Mouse (Mus musculus) c-Kit-positive CD71-positive TER-119-negative erythroid progenitor cells, embryonic 14.5 days (primary cell): ENCODE data around the gene Rnf144b.

Experiments
- DNase-seq: peaks from one replicate; pipeline ENCODE4 v3.0.0-alpha.2; 2013; ENCODE audit warnings: low read depth

Rnf144b gene

GRCm38 (mm10) chr13:47122537-47123430 lies at the start of gene Rnf144b:
TSS of gene Rnf144b (plus strand) at chr13:47122656.
- no peak for DNase-seq

- DNase-seq = no peak
Observed at GRCm38 (mm10) chr13:47076156-47076555, 46.3 kb upstream of the Rnf144b start.

GRCm38 (mm10) chr13:47077367-47077766 lies 45.1 kb upstream of the Rnf144b start:
- no peak for DNase-seq

- DNase-seq = no peak
Observed at GRCm38 (mm10) chr13:47078799-47079198, 43.7 kb upstream of the Rnf144b start.

GRCm38 (mm10) chr13:47080905-47081505 lies 41.5 kb upstream of the Rnf144b start:
- no peak for DNase-seq

GRCm38 (mm10) chr13:47088433-47088832 lies 34.0 kb upstream of the Rnf144b start:
- DNase-seq = no peak

GRCm38 (mm10) chr13:47089271-47089670 lies 33.2 kb upstream of the Rnf144b start:
- DNase-seq = no peak

- DNase-seq = no peak
Observed at GRCm38 (mm10) chr13:47093791-47094190, 28.7 kb upstream of the Rnf144b start.

GRCm38 (mm10) chr13:47096591-47096990 lies 25.9 kb upstream of the Rnf144b start:
- no peak for DNase-seq

- DNase-seq = no peak
Observed at GRCm38 (mm10) chr13:47099265-47099664, 23.2 kb upstream of the Rnf144b start.

GRCm38 (mm10) chr13:47100587-47100986 lies 21.9 kb upstream of the Rnf144b start:
- no peak for DNase-seq

GRCm38 (mm10) chr13:47104146-47104545 lies 18.3 kb upstream of the Rnf144b start:
- DNase-seq = no peak

- DNase-seq = no peak
Observed at GRCm38 (mm10) chr13:47104856-47105541, 17.5 kb upstream of the Rnf144b start.

- peak; percentile 66 for DNase-seq
Observed at GRCm38 (mm10) chr13:47105711-47106579, 16.5 kb upstream of the Rnf144b start, which contains the start of gene Dek. TSS of gene Dek (minus strand) at chr13:47106201.

GRCm38 (mm10) chr13:47106580-47106888 lies 15.9 kb upstream of the Rnf144b start:
- no peak for DNase-seq

GRCm38 (mm10) chr13:47109239-47109638 lies 13.2 kb upstream of the Rnf144b start:
- no peak for DNase-seq

GRCm38 (mm10) chr13:47111185-47111584 lies 11.3 kb upstream of the Rnf144b start:
- no peak for DNase-seq

GRCm38 (mm10) chr13:47112056-47112455 lies 10.4 kb upstream of the Rnf144b start:
- no peak for DNase-seq

- DNase-seq = peak; percentile 94
Observed at GRCm38 (mm10) chr13:47112924-47113323, 9.5 kb upstream of the Rnf144b start.

GRCm38 (mm10) chr13:47116000-47116399 lies 6.5 kb upstream of the Rnf144b start:
- no peak for DNase-seq

- DNase-seq = no peak
Observed at GRCm38 (mm10) chr13:47121333-47121889, 1.0 kb upstream of the Rnf144b start.

- no peak for DNase-seq
Observed at GRCm38 (mm10) chr13:47124449-47124848, 2.0 kb downstream of the Rnf144b start.
